Mouse (Mus musculus) right cerebral cortex, postnatal 10 days (tissue): ENCODE results near the gene Gtpbp8.

Experiments used
- DNase-seq, 2 experiments: peaks; one replicate each; pipeline ENCODE4 v3.0.0; 2021; ENCODE audit warnings: low spot score in 2 of 2

Gtpbp8 gene

GRCm38 (mm10) chr16:44725286-44726223 is 20.6 kb downstream of the Gtpbp8 start:
- DNase-seq, result peak; percentile 87 to 89

GRCm38 (mm10) chr16:44724847-44725246 is 21.3 kb downstream of the Gtpbp8 start:
- DNase-seq, result peak; percentile 72 to 79

- peak; percentile 95 for DNase-seq
Observed at GRCm38 (mm10) chr16:44724083-44724787, 21.9 kb downstream of the Gtpbp8 start, which contains the start of gene Nepro. Nepro (plus strand) TSS chr16:44724301.

- no peak for DNase-seq
Observed at GRCm38 (mm10) chr16:44722666-44723065, 23.5 kb downstream of the Gtpbp8 start.

GRCm38 (mm10) chr16:44720518-44720917 is 25.6 kb downstream of the Gtpbp8 start:
- DNase-seq, result no peak

- DNase-seq, result no peak
Observed at GRCm38 (mm10) chr16:44719349-44719748, 26.8 kb downstream of the Gtpbp8 start.

- no peak for DNase-seq
Observed at GRCm38 (mm10) chr16:44717838-44718237, 28.3 kb downstream of the Gtpbp8 start.

- no peak for DNase-seq
Observed at GRCm38 (mm10) chr16:44717141-44717634, 29.0 kb downstream of the Gtpbp8 start.

GRCm38 (mm10) chr16:44716305-44717140 is 29.6 kb downstream of the Gtpbp8 start:
- DNase-seq, result peak; percentile 44 to 56

GRCm38 (mm10) chr16:44703458-44703857 is 42.7 kb downstream of the Gtpbp8 start:
- DNase-seq, result no peak

GRCm38 (mm10) chr16:44702272-44702671 is 43.9 kb downstream of the Gtpbp8 start:
- DNase-seq, result no peak

- no peak for DNase-seq
Observed at GRCm38 (mm10) chr16:44701155-44701554, 45.0 kb downstream of the Gtpbp8 start.

- no peak for DNase-seq
Observed at GRCm38 (mm10) chr16:44697473-44698205, 48.5 kb downstream of the Gtpbp8 start.

GRCm38 (mm10) chr16:44695859-44696620 is 50.1 kb downstream of the Gtpbp8 start:
- no peak for DNase-seq

- DNase-seq, result no peak
Observed at GRCm38 (mm10) chr16:44695214-44695858, 50.8 kb downstream of the Gtpbp8 start.

- no peak for DNase-seq
Observed at GRCm38 (mm10) chr16:44693695-44694094, 52.5 kb downstream of the Gtpbp8 start.

GRCm38 (mm10) chr16:44692541-44692940 is 53.6 kb downstream of the Gtpbp8 start:
- DNase-seq, result no peak

- peak; percentile 73 to 81 for DNase-seq
Observed at GRCm38 (mm10) chr16:44691561-44692141, 54.5 kb downstream of the Gtpbp8 start.

- no peak for DNase-seq
Observed at GRCm38 (mm10) chr16:44691066-44691465, 55.1 kb downstream of the Gtpbp8 start.
